Mouse (Mus musculus): ENCODE measurements around the gene Rabgef1. TPM values are rescaled to one million over a fixed set of nuclear protein-coding genes. Genes with fewer than 3 reads are reported as not detected.
"Not testable (repeated sequence)": the region's sequence is repeated elsewhere in the genome, so short reads cannot be mapped to it uniquely, and the experiment has no call there.

The Rabgef1 gene
- polyA plus RNA-seq, 1 experiment from 2014 or later = 41.1 TPM

- H3K4me1 ChIP-seq (replicated peaks; ENCODE audit: control insufficient read depth, insufficient read depth, low read length) = no peaks in the 10 kb centered on the region
- no peak overlapping the region for H3K4me2 ChIP-seq
- no peak overlapping the region for H3K27ac ChIP-seq (ENCODE audit: low read depth, low read length)
- ATAC-seq (replicated peaks; ENCODE audit: low FRiP score) = no peak
- H3K4me3 ChIP-seq (ENCODE audit: low read depth, low read length) = no peak overlapping the region
- peaks cover 80% of the 10 kb centered on the region for H3K36me3 ChIP-seq (ENCODE audit: control insufficient read depth, insufficient read depth, low read length)
- no peak overlapping the region for H3K9ac ChIP-seq (ENCODE audit: low read depth, low read length)
- 91% methylated on average over 8 of the region's 8 CpGs for WGBS
- H3K9me3 ChIP-seq (ENCODE audit: control insufficient read depth, low read length) = no peaks in the 10 kb centered on the region
- DNase-seq (ENCODE audit: low spot score) = no peak
- no peaks in the 10 kb centered on the region for H3K27me3 ChIP-seq (replicated peaks; ENCODE audit: control insufficient read depth, insufficient read depth, low read length)
Measured at GRCm38 (mm10) chr5:130236302-130236701, 64.7 kb downstream of the Rabgef1 start.

- Histone ChIP-seq H3K4me1 (replicated peaks; ENCODE audit: control insufficient read depth, insufficient read depth, low read length) (no peaks in the 10 kb centered on the region), H3K27me3 (replicated peaks; ENCODE audit: control insufficient read depth, insufficient read depth, low read length) (no peaks in the 10 kb centered on the region), H3K27ac (ENCODE audit: low read depth, low read length) (no peak overlapping the region), H3K4me2 (no peak overlapping the region), H3K9me3 (ENCODE audit: control insufficient read depth, low read length) (no peaks in the 10 kb centered on the region), H3K9ac (ENCODE audit: low read depth, low read length) (no peak overlapping the region), H3K4me3 (ENCODE audit: low read depth, low read length) (no peak overlapping the region), H3K36me3 (ENCODE audit: control insufficient read depth, insufficient read depth, low read length) (peaks cover 68% of the 10 kb centered on the region)
- 87% methylated on average over 7 of the region's 7 CpGs for WGBS
- no peak for ATAC-seq (replicated peaks; ENCODE audit: low FRiP score)
- DNase-seq (ENCODE audit: low spot score) = no peak
Measured at GRCm38 (mm10) chr5:130239236-130239635, 67.6 kb downstream of the Rabgef1 start.

GRCm38 (mm10) chr5:130239856-130240255 is 68.3 kb downstream of the Rabgef1 start:
- Histone ChIP-seq H3K9ac (ENCODE audit: low read depth, low read length) (no peak overlapping the region), H3K4me2 (no peak overlapping the region), H3K36me3 (ENCODE audit: control insufficient read depth, insufficient read depth, low read length) (peaks cover 67% of the 10 kb centered on the region), H3K9me3 (ENCODE audit: control insufficient read depth, low read length) (no peaks in the 10 kb centered on the region), H3K4me1 (replicated peaks; ENCODE audit: control insufficient read depth, insufficient read depth, low read length) (no peaks in the 10 kb centered on the region), H3K4me3 (ENCODE audit: low read depth, low read length) (no peak overlapping the region), H3K27ac (ENCODE audit: low read depth, low read length) (no peak overlapping the region), H3K27me3 (replicated peaks; ENCODE audit: control insufficient read depth, insufficient read depth, low read length) (no peaks in the 10 kb centered on the region)
- WGBS = 97% methylated on average over 2 of the region's 2 CpGs
- DNase-seq (ENCODE audit: low spot score) (no peak), ATAC-seq (replicated peaks; ENCODE audit: low FRiP score) (no peak)

- H3K4me1 ChIP-seq (replicated peaks; ENCODE audit: control insufficient read depth, insufficient read depth, low read length) = no peaks in the 10 kb centered on the region
- ATAC-seq (replicated peaks; ENCODE audit: low FRiP score) = no peak
- 88% methylated on average over 12 of the region's 12 CpGs for WGBS
Measured at GRCm38 (mm10) chr5:130241426-130241825, 69.8 kb downstream of the Rabgef1 start.

GRCm38 (mm10) chr5:130247823-130248222 is 76.2 kb downstream of the Rabgef1 start:
- no peak overlapping the region for H3K27ac ChIP-seq (ENCODE audit: low read depth, low read length)
- H3K4me1 ChIP-seq (replicated peaks; ENCODE audit: control insufficient read depth, insufficient read depth, low read length) = no peaks in the 10 kb centered on the region
- H3K27me3 ChIP-seq (replicated peaks; ENCODE audit: control insufficient read depth, insufficient read depth, low read length) = no peaks in the 10 kb centered on the region
- no peaks in the 10 kb centered on the region for H3K9me3 ChIP-seq (ENCODE audit: control insufficient read depth, low read length)
- no peak for ATAC-seq (replicated peaks; ENCODE audit: low FRiP score)
- H3K36me3 ChIP-seq (ENCODE audit: control insufficient read depth, insufficient read depth, low read length) = peaks cover 74% of the 10 kb centered on the region
- H3K9ac ChIP-seq (ENCODE audit: low read depth, low read length) = no peak overlapping the region
- WGBS = 87% methylated on average over 5 of the region's 5 CpGs
- H3K4me2 ChIP-seq = no peak overlapping the region
- DNase-seq (ENCODE audit: low spot score) = no peak
- no peak overlapping the region for H3K4me3 ChIP-seq (ENCODE audit: low read depth, low read length)

More at GRCm38 (mm10) chr5:130241426-130241825, 69.8 kb downstream of the Rabgef1 start:
- Histone ChIP-seq H3K9ac (ENCODE audit: low read depth, low read length) (no peak overlapping the region), H3K9me3 (ENCODE audit: control insufficient read depth, low read length) (no peaks in the 10 kb centered on the region), H3K27ac (ENCODE audit: low read depth, low read length) (no peak overlapping the region), H3K27me3 (replicated peaks; ENCODE audit: control insufficient read depth, insufficient read depth, low read length) (no peaks in the 10 kb centered on the region), H3K4me2 (no peak overlapping the region), H3K36me3 (ENCODE audit: control insufficient read depth, insufficient read depth, low read length) (peaks cover 62% of the 10 kb centered on the region), H3K4me3 (ENCODE audit: low read depth, low read length) (no peak overlapping the region)
- DNase-seq (ENCODE audit: low spot score) = no peak

GRCm38 (mm10) chr5:130254164-130255016 is 82.8 kb downstream of the Rabgef1 start:
- H3K27me3 ChIP-seq (replicated peaks; ENCODE audit: control insufficient read depth, insufficient read depth, low read length) = no peaks in the 10 kb centered on the region
- WGBS = 11% methylated on average over 19 of the region's 19 CpGs
- ATAC-seq (replicated peaks; ENCODE audit: low FRiP score) = no peak
- peaks cover 33% of the 10 kb centered on the region for H3K36me3 ChIP-seq (ENCODE audit: control insufficient read depth, insufficient read depth, low read length)
- peak overlapping the region; percentile 80; the same call in 1 of the 2 replicates for H3K27ac ChIP-seq (ENCODE audit: low read depth, low read length)
- H3K9me3 ChIP-seq (ENCODE audit: control insufficient read depth, low read length) = no peaks in the 10 kb centered on the region
- H3K4me3 ChIP-seq (ENCODE audit: low read depth, low read length) = peak overlapping the region; percentile 77
- DNase-seq (ENCODE audit: low spot score) = no peak
- H3K4me2 ChIP-seq = peak overlapping the region; percentile 66
- peaks cover 10% of the 10 kb centered on the region; the same call in 1 of the 2 replicates for H3K4me1 ChIP-seq (replicated peaks; ENCODE audit: control insufficient read depth, insufficient read depth, low read length)
- H3K9ac ChIP-seq (ENCODE audit: low read depth, low read length) = peak overlapping the region; percentile 81

- H3K27ac ChIP-seq (ENCODE audit: low read depth, low read length) = peak within 1 kb of the TSS; percentile 80
- H3K9ac ChIP-seq (ENCODE audit: low read depth, low read length) = peak within 1 kb of the TSS; percentile 81
- no peaks in the 10 kb centered on the region for H3K27me3 ChIP-seq (replicated peaks; ENCODE audit: control insufficient read depth, insufficient read depth, low read length)
- DNase-seq (ENCODE audit: low spot score) = peak; percentile 92
- WGBS = under 1% methylated on average over 52 of the region's 52 CpGs
- peak within 1 kb of the TSS; percentile 71 for H3K4me2 ChIP-seq
- ATAC-seq (replicated peaks; ENCODE audit: low FRiP score) = peak; percentile 85
- H3K4me3 ChIP-seq (ENCODE audit: low read depth, low read length) = peak within 1 kb of the TSS; percentile 77
- H3K4me1 ChIP-seq (replicated peaks; ENCODE audit: control insufficient read depth, insufficient read depth, low read length) = peaks cover 10% of the 10 kb centered on the region; the same call in 1 of the 2 replicates
- no peaks in the 10 kb centered on the region for H3K9me3 ChIP-seq (ENCODE audit: control insufficient read depth, low read length)
- H3K36me3 ChIP-seq (ENCODE audit: control insufficient read depth, insufficient read depth, low read length) = peaks cover 27% of the 10 kb centered on the region
Measured at GRCm38 (mm10) chr5:130255017-130255720, 83.6 kb downstream of the Rabgef1 start, which contains the start of the genes Sbds and Tyw1. Gene Sbds, minus strand, starts transcription at chr5:130255530. Gene Tyw1, plus strand, starts transcription at chr5:130255619.

- Histone ChIP-seq H3K9ac (ENCODE audit: low read depth, low read length) (peak overlapping the region; percentile 62; the same call in 1 of the 2 replicates), H3K27ac (ENCODE audit: low read depth, low read length) (peak overlapping the region; percentile 79), H3K36me3 (ENCODE audit: control insufficient read depth, insufficient read depth, low read length) (peaks cover 19% of the 10 kb centered on the region), H3K4me2 (peak overlapping the region; percentile 71), H3K4me3 (ENCODE audit: low read depth, low read length) (peak overlapping the region; percentile 77)
- not testable (repeated sequence) for DNase-seq (ENCODE audit: low spot score); H3K27me3 ChIP-seq (replicated peaks; ENCODE audit: control insufficient read depth, insufficient read depth, low read length); H3K4me1 ChIP-seq (replicated peaks; ENCODE audit: control insufficient read depth, insufficient read depth, low read length); H3K9me3 ChIP-seq (ENCODE audit: control insufficient read depth, low read length)
- WGBS = 25% methylated on average over 20 of the region's 20 CpGs
- 0 out of 2 replicates have a peak, but pooled peaks have one; percentile 1 for ATAC-seq (replicated peaks; ENCODE audit: low FRiP score)
Measured at GRCm38 (mm10) chr5:130255799-130256525, 84.4 kb downstream of the Rabgef1 start.

Data from liver, embryonic 11.5 days (tissue).